Mouse (Mus musculus): Measurements from ENCODE around the gene Pdzrn4. TPM values are rescaled to one million over a fixed set of nuclear protein-coding genes. Genes with fewer than 3 reads are reported as not detected.

Pdzrn4 gene
- total RNA-seq, 2 experiments from 2014 or later: 2.3 to 3.1 TPM

DNA sequence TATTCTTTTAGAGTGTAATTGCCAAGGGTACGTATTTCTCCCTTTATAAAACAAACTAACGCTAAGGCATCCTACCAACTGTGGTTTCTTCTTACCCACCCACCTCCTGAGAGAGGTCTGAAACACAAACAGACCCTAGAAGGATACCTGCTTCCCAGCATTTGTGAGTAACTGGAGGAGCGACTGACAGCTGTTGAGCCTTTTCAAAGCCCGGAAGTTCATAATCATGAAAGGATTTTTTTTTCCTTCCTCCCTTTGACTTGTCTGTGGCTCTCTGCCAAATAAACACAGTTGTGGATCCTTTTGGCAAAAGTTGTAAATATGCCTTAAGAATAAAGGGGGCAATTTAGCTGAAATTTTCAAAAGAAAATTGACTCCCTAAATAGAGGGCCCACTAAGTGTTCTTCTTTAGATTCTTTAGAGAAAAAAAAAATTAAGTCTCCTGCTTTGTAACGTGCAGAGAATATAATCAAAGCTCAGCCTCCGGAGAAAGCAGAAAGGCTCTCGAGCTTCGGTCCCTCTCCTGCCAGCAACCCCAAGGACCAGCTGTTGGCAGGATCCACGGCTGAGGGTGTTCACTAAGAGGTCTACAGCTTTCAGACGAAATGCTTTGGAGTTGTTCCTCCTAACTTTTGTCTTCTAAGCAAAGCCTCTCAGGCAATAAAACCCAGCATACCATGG, 299.7 kb downstream of the Pdzrn4 start:
- DNase-seq (ENCODE audit: low spot score in 2 of 2): no peak

DNA sequence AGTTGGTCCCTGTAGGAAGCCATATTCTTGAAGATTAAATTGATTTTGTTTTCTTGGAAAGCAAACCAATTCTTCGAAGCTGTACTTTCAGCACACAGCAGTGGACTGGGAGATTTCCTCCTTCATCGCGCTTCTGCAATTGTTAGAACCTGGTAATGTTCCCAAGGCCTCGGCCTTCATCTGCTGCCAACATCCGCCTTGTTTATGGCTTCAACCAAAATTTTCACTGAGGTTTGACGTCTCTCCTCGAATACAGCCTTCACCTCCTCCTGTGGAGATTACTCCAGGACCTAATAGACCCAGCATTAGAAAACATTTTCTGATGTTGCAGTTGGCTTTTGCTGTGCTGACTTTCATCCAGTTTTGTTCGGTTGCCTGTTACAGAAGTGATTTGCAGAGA, 307.5 kb downstream of the Pdzrn4 start:
- no peak for DNase-seq (ENCODE audit: low spot score in 2 of 2)

DNA sequence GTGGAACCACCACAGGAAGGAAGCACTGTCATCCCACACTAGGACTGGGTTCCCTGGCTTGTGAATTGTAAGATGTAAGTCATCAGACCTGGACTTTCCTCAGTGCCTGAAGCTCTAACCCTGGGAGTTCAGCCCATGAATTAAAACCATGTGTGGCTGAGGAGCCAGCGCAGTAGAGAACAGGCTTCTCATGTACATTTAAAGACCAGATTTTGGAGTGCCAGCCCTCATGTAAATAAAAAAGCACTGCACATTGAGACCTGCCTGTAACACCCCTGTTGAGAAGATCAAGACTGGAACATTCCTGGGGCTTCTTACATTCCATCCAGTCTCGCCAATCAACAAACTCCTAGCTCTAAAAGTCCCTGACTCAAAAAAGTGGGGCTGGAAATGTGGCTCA, 342.0 kb downstream of the Pdzrn4 start:
- no peak for DNase-seq (ENCODE audit: low spot score in 2 of 2)

DNA sequence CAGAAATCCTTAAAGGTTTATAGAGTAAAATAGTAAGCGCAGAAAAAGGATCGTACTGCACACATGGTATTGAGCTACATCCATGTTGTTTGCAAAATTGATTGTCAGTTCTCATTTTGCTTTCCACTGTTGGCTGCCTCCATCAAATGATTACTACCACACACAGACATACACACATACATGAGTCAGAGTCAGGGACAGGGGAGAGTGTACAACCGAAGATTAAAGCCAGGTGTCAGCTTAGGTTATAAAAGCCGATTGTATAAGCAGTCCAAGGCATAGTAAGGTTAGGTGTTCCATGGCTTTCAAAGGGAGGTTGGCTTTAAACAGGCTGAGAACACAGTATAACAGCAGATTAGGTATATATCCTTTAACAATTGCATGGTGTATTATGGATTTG, 343.2 kb downstream of the Pdzrn4 start:
- no peak for DNase-seq (ENCODE audit: low spot score in 2 of 2)

- no peak for DNase-seq (ENCODE audit: low spot score in 2 of 2)
These were observed 346.9 kb downstream of the Pdzrn4 start for GRCm38 (mm10) chr15:92743624-92744023.

DNA sequence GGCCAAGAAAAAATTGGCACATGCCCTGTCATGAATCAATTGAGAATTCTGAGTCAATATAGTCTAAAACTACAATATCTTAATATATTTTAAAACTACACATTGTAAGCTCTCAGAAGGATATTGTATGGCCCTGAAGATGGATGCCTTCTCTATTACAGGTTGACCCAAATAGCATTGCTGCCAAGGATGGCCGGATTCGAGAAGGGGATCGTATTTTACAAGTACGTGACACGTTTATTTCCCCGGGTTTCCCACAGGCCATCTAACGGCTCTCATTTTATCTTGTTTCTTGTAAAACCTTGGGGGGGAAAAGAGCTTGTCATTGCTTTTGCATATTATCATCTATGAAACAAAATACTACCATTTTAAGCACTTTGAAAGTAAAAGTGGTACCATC, 349.4 kb downstream of the Pdzrn4 start:
- no peak for DNase-seq (ENCODE audit: low spot score in 2 of 2)

GRCm38 (mm10) chr15:92752167-92752566, 355.5 kb downstream of the Pdzrn4 start:
- DNase-seq (ENCODE audit: low spot score in 2 of 2): no peak

DNA sequence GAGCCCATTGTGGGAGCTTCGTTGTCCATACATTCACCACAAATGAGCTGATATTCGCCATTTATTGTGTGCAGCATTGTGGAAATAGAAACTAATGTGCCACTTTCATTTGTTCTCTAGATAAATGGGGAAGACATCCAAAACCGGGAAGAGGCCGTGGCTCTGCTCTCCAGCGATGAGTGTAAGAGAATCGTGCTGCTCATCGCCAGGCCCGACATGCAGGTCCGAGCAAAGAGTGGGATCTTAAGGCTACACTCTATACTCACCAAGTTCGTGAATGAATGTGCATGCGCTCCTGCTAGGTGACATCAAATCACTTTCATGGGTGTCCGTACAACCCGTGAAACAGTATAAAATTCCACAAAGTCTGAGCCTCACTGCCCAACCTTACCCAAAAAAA, 355.9 kb downstream of the Pdzrn4 start:
- DNase-seq (ENCODE audit: low spot score in 2 of 2): no peak

DNA sequence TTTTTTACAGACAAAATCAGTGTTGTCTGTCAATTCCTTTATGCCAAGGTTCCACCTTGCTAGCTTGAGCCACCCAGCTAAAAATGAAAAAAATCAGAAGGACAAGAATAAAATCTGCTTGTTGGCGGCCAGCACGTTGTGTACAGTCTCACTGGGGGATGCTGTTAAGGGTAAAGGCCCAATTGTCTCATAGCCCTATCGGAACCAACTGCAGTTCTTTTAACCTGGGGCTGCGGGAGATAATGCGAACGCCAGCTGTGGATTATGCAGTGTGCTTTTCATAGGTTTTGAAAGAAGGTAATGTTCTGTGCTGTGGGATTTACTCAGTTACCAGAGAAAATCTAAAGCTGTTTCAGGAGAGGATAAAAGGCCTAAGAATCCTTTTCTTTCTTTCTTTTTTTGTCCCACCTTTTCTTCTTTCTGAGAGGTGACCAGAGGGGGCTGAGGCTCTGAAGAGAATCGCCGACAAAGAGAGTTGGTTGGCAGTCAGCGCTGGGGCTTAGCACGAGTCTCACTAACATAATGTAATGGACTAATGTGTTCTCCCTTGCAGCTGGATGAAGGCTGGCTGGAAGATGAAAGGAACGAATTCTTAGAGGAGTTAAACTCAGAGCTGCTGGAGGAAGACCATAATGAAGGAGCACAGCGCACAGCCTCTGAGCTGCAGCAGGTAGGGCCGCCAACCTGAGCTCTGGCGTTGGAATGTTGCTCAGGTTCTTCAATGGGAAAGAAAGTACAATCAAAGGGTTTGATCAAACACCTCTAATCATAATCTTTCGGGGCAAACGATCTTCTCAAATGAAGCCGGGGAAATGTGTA, 360.6 kb downstream of the Pdzrn4 start:
- DNase-seq (ENCODE audit: low spot score in 2 of 2): no peak

DNA sequence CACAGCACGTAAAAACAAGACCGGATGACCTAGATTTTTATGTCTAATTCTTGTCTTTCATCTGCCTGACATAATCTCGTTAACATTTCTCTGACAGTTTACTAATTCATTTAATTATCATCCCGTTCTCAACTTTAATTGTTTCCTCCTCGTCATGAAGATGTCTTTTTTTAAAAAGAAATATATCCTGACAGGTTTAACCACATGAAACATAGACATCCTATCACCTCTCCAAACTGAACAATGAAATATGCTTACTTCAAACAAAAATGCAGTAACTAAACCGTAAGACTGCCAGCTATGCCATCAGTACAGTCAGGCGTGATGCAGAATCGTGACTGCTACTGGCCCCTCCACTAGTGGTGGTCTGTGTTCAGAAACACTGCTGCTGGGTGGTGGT, 362.3 kb downstream of the Pdzrn4 start:
- DNase-seq (ENCODE audit: low spot score in 2 of 2): no peak

- no peak for DNase-seq (ENCODE audit: low spot score in 2 of 2)
These were observed 366.6 kb downstream of the Pdzrn4 start for GRCm38 (mm10) chr15:92763303-92763702.

GRCm38 (mm10) chr15:92769535-92769934, 372.9 kb downstream of the Pdzrn4 start:
- no peak for DNase-seq (ENCODE audit: low spot score in 2 of 2)

- DNase-seq (ENCODE audit: low spot score in 2 of 2): no peak
These were observed 391.4 kb downstream of the Pdzrn4 start for GRCm38 (mm10) chr15:92788036-92788435.

DNA sequence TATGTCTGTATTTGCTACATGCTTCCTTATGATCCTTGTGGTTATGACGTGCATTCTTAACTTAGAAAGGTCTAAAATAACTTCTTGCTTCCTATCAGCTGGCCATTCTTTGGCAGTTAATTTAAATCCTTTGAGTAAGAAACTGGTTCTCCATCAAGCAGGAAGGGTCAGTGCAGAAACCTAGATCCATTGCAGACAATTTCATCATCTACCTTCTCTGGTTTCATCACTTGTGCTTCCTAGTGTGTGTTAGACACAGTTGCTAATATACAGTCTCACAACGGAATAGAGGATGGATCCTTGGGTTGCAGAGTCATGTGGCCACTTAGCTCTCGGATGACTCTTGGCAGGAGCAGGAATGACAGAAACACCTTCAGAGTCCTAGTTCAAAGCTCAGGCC, 397.6 kb downstream of the Pdzrn4 start:
- no peak for DNase-seq (ENCODE audit: low spot score in 2 of 2)

DNA sequence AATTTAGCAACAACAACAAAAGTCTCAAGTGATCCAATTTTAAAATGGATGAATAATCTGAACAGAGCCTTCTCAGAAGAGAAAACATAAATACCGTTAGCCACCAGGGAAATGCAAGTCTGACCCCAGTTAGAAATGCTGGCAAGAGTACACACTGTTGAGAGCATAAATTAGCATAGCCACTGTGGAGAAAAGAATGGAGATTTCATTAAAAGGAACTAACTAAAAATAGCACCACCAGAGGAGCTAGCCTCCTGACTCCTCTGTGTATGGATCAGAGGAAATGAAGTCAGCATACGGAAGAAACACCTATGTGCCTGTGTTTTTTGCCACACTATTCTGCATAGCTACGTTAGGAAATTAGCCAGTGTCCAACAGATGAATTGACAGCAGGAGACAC, 409.3 kb downstream of the Pdzrn4 start:
- DNase-seq (ENCODE audit: low spot score in 2 of 2): no peak

- DNase-seq (ENCODE audit: low spot score in 2 of 2): no peak
These were observed 409.7 kb downstream of the Pdzrn4 start for GRCm38 (mm10) chr15:92806352-92806751.

Measured in gastrocnemius, postnatal 4 days (tissue).